Mouse (Mus musculus) liver, embryonic 14.5 days (tissue): Measurements from ENCODE around the gene Bank1.

Experiments
- CTCF ChIP-seq: IDR thresholded peaks from 2 replicates; pipeline ENCODE4 v1.5.1; 2016; ENCODE audit warnings: antibody characterized with exemption, low read depth, control low read depth
- EP300 ChIP-seq: IDR thresholded peaks from 2 replicates; pipeline ENCODE4 v1.6.1; 2016; ENCODE audit warnings: antibody characterized with exemption, low read depth

DNA sequence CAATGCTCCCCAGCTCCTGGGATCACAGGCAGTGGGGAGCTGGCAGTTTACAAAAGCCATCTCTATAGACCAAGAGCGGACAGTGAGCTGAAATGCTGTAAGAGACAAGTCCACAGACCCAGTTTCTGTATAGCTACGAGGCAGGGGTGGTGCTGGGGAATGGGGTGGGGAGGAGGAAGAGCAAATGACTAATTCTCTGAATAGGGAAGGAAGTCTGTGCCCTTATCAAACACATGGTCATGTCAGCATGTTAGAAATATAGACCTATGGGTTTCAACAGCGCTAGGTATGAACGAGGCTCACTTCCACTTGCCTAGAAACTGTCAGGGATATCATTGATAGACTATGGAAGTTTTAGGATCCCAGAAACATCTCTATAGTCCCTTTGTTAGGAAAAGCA lies 73.0 kb downstream of the Bank1 start:
- TF ChIP-seq EP300 (no peak), CTCF (no peak)
